Mouse (Mus musculus) cerebellum, adult 9-10 months (tissue): Measurements from ENCODE around the gene Mrgprg.
A peak's percentile ranks its signal among the peaks of the same experiment; 100 is the strongest.

ENCODE experiments used
- DNase-seq: peaks from one replicate; pipeline ENCODE4 v3.0.0; 2022

Gene Mrgprg

GRCm38 (mm10) chr7:143755357-143756124 is 11.3 kb downstream of the Mrgprg start:
- no peak for DNase-seq

GRCm38 (mm10) chr7:143753990-143754715 is 12.6 kb downstream of the Mrgprg start:
- peak; percentile 59 for DNase-seq

GRCm38 (mm10) chr7:143752606-143753005 is 14.2 kb downstream of the Mrgprg start:
- DNase-seq = no peak

GRCm38 (mm10) chr7:143752056-143752455 is 14.7 kb downstream of the Mrgprg start:
- no peak for DNase-seq

- DNase-seq = no peak
Measured at GRCm38 (mm10) chr7:143751380-143751779, 15.4 kb downstream of the Mrgprg start.

GRCm38 (mm10) chr7:143749045-143749444 is 17.7 kb downstream of the Mrgprg start:
- no peak for DNase-seq

GRCm38 (mm10) chr7:143748041-143748868 is 18.5 kb downstream of the Mrgprg start:
- peak; percentile 83 for DNase-seq

- no peak for DNase-seq
Measured at GRCm38 (mm10) chr7:143740653-143741052, 26.1 kb downstream of the Mrgprg start.

GRCm38 (mm10) chr7:143739511-143740461 is 27.0 kb downstream of the Mrgprg start:
- no peak for DNase-seq

- no peak for DNase-seq
Measured at GRCm38 (mm10) chr7:143738601-143739006, 28.2 kb downstream of the Mrgprg start.

- DNase-seq = no peak
Measured at GRCm38 (mm10) chr7:143738194-143738593, 28.6 kb downstream of the Mrgprg start.

- no peak for DNase-seq
Measured at GRCm38 (mm10) chr7:143733746-143734145, 33.0 kb downstream of the Mrgprg start.

GRCm38 (mm10) chr7:143729886-143730285 is 36.9 kb downstream of the Mrgprg start:
- DNase-seq = no peak

- DNase-seq = no peak
Measured at GRCm38 (mm10) chr7:143726396-143726795, 40.4 kb downstream of the Mrgprg start.

- DNase-seq = no peak
Measured at GRCm38 (mm10) chr7:143723841-143724240, 43.0 kb downstream of the Mrgprg start.

GRCm38 (mm10) chr7:143722646-143723045 is 44.1 kb downstream of the Mrgprg start:
- DNase-seq = no peak

GRCm38 (mm10) chr7:143717811-143718210 is 49.0 kb downstream of the Mrgprg start:
- no peak for DNase-seq
